Mouse (Mus musculus): ENCODE data around the gene Timm13.

Timm13 gene

DNA sequence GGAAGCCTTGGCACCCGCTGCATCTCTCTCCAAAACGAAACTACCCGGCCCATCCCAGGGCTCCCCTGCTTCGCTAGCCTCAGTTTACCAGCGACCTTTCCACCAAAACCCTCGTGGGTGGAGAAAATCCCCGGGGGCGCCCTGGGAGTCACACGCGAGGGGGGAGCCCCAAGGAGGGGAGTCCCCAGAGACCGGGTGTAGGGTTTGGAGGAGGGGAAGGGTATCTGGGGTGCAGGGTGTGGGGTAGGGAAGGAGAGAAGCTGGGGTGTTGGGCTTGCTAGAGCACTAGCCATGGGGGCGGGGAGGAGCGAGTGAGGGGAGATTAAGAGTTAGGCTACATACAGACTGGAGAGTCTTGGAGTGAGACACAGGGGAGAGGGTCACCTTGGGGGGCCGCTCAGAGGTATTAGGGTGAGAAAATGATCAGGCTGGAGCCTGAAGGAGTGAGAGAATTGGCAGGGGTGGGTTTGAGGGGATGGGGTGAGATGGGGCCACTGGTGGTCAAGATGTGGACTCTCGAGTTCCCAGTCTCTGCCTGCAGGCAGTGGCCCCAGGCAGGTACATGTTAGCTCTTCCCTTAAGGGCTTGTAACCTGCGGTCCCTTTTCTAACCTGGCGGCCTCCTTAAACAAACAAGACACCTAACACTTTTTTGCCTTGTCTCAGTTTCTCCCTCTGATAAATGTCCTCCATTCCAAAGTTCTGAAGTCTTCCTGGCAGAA lies 32.1 kb upstream of the Timm13 start:
- DNase-seq = peak; percentile 16

DNA sequence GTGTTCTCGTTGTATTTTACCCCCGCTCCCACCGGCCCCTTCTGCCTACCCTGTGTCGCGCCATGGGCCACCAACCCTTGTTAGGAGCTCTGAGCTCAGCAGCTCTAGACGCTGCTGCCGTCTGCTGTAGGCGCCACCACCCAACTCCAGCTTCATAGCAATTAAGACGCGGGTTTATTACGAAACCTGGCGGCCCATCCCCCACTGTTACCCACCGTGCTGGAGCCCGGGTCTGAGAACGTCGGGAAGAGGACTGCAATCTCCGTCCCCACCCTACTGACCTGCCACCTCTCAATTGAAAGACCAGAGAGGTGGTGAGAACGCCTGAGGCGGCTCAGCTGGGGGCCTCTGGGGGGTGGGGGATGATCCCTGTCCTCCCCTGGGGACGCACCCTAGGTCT lies 31.4 kb upstream of the Timm13 start:
- DNase-seq = peak; percentile 54

DNA sequence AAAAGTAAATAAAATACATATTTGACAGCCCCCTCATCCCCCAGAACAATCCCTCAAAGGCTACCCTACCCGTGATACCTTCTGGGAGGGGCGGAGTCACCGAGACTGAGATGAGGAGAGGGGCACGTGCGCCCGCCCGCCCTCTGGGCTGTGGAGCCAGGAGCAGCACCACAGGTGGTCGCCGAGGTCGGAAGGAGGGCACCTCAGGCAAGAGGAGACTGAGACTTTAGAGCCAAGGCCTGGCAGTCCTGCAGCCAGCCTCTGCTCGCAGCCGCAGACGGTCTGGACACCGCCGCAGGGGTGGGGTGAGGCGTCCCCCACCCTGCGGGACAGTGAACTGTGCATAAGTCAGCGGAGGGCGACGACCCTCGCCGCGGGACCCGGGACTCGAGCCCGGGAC lies 30.9 kb upstream of the Timm13 start:
- peak; percentile 37 for DNase-seq

DNA sequence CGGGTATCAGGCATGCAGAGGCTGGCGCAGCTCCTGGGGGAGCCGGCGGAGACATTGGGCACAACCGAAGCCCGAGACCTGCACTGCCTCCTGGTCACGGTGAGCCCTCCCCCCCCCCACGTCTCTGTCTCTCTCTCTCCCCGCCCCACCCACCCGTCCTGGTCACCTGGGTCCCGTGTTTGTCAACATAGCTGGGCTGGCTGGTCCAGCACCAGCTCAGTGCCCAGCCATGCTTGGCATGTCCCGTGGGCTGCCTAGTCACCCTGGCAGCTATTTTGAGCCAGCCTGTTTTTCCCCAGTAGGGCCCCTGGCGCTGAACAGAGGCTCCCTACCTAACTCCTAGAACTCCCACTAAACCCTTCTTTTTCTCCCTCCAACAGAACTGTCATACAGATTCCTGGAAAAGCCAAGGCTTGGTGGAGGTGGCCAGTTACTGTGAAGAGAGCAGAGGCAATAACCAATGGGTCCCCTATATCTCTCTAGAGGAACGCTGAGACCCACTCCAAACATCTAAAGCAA lies 30.4 kb upstream of the Timm13 start:
- DNase-seq = peak; percentile 27

DNA sequence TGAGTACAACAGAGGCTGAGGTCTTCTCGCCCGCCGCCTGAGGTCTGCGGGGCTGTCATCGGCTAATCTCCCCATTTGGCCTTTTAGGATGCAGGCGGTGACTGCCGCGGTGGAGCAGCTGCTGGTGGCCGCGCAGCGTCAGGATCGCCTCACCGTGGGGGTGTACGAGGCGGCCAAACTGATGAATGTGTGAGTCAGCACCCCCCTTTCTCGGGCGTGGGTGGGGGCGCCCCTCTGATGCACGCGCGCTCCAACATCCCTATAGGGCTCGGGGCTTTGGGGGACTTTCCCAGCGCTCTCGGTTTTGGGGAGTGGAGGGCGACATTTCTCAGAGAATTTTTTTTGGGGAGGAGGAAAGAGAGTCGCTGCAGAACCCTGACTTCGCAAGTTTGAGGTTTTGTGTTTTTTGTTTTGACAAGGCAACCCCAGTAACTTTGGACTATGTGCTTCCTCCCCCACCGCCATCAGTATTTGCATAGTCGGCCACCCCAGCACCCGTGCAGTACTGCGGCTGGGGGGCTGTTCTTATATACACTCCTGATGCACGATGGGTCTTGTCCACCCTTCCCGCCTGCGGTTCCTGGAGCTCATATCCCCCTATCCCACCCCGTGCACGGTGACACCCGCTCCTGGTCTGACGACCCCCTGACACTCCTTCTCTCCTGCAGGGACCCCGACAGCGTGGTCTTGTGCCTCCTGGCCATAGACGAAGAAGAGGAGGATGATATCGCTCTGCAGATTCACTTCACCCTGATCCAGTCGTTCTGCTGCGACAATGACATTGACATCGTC lies 29.8 kb upstream of the Timm13 start:
- no peak for DNase-seq

DNA sequence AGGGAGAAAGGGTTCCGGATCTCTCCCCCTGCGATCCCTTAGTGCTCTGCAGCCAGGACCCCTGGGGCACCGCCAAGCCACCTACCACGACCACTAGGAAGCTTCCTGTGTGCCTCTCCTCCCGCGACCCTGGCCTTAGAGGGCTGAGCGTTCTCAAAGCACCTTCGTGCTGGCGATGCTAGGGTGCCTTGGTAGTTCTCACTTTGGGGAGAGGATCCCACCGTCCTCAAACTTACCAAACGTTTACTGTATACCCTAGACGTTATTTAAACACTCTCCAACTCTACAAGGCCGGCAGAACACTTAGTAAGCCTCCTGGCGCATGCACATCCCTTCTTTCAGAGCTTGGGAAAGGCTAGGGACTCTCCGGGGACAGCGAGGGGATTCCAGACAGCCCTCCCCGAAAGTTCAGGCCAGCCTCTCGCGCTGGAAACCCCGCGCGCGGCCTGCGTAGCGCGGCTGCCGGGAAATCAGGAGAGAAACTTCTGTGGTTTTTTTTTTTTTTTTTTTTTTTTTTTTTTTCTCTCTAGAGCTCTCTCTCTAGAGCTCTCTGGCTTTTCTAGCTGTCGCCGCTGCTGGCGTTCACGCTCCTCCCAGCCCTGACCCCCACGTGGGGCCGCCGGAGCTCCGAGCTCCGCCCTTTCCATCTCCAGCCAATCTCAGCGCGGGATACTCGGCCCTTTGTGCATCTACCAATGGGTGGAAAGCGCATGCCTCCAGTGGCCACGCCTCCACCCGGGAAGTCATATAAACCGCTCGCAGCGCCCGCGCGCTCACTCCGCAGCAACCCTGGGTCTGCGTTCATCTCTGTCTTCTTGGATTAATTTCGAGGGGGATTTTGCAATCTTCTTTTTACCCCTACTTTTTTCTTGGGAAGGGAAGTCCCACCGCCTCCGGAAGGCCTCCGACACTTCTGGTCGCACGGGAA lies 28.8 kb upstream of the Timm13 start, which contains the start of gene Gadd45b:
TSS of gene Gadd45b (plus strand) at position 775 of the 928 bp plus-strand sequence.
- peak; percentile 99 for DNase-seq

DNA sequence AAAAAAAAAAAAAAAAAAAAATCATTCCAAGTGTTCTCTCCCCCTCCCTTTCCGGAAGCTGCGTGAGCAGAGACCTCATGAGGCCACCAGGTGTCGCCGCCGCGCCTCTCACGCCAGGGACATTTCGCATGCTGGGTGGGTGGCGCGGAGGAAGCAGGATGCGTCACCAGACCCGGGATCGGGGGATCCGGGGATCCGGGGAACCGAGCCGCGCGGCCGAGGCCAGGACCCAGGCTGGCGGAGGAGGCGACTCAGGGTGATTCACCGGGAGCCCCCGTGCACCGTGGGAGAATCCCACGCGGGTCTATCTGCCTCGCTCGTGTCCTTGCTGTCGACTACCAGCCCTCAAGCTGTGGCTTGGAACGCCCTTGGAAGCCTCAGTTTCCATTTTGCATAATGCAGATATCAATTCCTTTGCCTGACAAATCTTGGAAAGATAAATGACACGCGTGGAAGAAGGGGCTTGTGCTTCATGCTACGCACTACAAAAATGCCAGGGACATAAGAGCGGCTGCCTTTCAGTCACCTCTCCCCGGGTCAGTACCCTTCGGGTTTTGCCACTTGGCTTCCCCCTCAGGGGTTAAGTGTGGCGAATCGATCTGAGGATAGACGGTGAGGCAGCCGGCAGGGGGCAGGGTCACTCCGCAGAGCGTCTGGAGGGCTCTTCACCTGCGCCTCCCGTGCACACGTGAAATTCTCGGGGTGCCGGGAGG lies 28.0 kb upstream of the Timm13 start:
- DNase-seq = peak; percentile 94

DNA sequence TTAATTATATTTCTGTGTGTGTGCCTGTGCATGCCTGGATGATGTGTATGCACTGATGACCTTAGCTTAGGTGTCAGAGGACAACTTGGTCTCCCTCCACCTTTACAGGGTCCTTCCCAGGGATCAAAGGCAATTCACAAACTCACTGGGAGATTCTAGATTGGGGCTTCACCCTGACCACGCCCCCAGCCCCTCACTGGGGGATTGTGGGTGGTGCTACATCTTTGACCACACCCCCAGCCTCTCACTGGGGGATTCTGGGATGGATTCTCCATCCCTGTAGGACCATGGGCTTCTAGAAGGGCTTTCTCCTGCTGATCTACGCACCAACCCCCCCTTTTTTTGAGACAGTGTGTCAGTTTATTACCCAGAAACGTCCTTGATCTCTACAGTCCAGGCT lies 24.7 kb upstream of the Timm13 start:
- DNase-seq = peak; percentile 24

DNA sequence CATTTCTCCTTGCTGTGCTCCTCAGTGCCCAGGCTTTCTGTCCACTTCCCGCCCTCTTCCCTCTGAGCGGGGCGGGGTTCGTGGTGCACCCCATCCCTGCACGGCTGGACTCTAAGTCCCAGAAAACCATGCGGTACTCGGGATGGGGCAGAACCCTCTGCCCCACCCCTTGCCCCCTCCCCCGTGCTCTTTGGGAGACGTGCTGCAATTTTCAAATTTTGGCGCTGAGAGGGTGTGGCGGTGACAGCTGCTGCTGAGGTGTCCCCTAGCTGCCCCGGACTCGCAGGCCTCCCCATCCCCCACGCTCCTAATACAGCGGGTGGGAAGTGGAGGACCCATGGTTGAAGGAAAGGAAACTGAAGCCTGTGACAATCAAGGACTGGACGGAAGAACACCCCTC lies 21.2 kb upstream of the Timm13 start:
- peak; percentile 87 for DNase-seq

DNA sequence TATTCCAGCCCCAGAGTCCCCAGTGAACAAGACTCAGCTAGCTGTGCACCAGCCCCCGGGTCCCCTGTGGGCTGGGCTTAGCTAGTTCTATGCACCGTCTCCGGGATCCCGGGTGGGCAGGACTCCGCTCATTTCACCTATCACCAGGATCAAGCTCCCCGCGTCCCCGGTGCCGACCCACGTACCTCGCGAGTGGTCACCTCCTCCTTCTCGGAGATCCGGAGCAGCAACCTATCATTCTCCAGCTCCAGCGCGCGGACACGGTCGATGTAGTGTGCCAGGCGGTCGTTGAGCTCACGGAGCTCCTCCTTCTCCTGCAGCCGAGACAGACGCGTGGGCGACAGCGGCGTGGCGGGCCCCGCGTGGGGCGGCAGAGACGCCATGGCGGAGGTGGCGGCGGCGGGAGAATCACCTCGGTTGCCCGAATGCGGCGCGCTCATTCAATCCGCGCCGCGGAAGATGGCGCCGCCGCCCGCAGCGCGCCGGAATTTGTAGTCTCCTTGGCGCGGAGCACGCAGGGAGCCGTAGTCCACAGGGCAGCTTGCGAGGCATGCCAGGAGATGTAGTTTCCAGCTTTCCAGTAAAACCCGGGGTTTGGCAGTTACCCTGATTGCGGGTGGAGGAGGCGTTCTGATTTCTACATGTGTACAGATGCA lies 17.1 kb upstream of the Timm13 start, which contains the start of gene Lmnb2:
TSS of gene Lmnb2 (minus strand) at position 467 of the 656 bp plus-strand sequence.
- DNase-seq = peak; percentile 87

DNA sequence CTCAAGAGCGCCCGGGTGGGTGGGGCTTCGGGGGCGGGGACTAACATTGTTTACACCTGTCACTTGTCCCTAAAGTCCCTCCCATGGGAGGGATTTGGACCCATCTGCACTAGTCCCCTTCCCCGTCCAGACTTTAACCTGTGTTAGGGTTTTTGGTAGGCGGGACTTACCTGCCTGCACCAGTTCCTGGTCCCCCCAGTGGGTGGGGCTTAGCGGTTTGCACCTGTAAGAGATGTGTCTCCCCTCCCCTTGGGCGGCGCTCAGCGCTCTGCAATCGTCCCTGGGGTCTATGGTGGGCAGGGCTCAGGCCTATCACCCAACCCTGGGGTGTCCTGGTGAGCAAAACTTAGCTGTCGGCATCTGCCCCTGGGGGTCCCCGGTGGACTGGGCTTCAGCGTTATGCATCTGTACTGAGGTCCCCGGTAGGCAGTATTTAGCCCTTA lies 16.6 kb upstream of the Timm13 start:
- DNase-seq = peak; percentile 40

DNA sequence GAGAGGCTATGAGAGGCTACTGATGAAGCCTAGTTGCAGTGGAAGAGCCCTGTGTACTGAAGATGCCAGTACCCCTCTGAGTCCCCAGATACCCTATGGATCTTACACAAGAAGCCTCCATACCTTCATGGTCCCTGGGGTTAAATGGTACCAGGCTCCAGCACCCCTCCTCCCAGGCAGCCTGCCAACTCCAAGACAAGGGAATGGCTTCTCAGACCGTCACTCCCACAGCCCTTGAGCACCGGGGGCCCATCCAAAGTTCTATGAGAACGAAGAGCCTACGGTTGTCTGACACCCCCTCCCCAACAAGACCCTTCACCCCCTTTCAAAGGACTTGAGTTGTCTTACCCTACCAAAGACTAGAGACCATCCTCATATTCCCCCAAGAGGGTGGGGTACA lies 15.0 kb upstream of the Timm13 start:
- no peak for DNase-seq

DNA sequence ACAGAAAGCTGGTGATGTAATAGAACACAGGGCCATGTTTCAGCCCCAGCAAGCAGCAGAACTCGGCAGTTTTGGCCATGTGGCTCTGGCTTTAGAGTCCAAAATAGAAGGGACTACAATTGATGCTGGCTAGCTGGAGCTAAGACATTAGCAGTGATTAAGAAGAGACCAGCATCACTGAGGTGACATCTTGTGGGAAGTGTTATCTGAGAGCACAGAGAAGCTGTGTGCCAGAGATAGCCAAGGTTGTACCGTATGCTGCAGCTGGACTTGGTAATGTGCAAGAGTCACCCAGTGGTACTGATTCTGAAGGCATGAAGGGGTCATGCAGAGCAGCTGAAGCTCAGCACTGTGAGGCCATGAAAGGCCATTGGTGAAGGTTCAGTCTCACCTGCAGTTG lies 14.5 kb upstream of the Timm13 start:
- DNase-seq = no peak

DNA sequence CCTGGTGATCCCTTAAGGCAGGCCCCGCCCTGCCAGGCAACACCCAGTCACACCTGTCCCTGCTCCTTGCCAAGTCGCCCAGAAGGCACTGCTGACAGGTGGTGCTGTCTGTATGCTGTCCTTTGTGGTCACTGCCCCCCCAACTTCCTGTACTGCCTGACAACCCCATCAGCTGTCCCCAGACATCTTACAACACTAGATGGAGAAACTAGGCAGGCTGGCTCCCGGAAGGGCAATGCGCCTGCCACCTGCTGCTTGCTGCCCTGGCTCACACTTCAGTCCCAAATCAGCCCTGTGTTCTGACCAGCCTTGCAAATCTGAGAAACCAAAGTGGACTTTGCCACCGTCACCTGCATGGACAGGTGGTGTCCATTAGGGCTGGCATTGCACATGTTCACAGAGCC lies 13.5 kb upstream of the Timm13 start:
- DNase-seq = no peak

DNA sequence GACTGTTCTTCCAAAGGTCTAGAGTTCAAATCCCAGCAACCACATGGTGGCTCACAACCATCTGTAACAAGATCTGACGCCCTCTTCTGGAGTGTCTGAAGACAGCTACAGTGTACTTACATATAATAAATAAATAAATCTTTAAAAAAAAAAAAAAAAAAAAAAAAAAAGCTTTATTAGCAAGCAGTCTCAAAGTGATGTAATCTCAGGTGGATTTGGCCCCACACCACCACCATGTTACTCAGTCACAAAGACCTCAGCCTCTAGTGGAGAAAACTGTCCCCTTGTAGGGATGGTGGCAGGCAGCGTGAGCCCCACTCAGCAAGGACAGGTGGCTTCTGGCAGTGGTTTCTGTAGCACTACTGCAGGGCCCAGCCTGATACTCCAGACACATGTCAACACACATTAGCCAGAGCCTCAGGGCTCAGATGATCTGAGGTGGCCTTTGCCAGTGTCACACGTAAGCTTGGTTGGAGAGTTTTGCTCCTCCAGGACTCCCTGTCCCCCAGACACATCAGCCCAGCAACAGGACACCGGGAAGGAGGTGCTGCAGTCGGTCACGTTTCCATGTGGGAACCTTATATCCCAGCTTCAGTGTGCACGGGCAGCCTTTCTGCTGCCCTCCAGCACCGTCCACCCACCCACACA lies 12.7 kb upstream of the Timm13 start:
- DNase-seq = no peak

DNA sequence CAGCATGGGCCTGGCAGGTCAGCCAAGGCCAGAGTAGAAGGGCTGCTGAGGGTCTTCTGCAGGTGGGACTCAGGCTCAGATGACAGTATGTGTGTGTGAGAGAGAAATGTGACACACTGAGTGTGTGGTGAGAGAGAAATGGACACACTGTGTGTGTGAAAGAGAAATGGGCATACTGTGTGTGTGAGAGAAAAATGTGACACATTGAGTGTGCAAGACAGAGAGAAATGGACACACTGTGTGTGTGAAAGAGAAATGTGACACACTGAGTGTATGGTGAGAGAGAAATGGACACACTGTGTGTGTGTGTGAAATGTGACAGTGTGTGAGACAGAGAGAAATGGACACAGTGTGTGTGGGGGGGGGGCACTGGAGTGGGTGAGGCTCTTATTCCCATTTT lies 11.1 kb upstream of the Timm13 start:
- DNase-seq = no peak

DNA sequence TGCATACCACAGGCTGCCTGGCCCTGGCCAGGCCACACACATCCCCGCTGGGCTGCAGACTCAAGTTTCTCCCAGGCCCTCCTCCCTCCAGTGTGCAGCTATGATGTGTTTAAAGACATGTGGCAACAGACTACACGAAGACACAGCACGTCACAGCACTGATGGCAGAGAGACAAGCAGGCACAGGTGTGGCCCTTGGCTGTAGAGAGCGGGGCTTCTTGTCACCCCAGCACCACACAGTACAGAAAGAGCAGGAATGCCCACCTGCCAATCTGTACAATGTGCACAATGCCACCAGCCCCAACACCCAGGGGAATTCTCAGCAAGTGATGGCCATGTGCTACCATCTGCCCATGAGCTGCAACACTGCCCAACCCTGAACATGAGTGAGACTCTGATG lies 10.6 kb upstream of the Timm13 start:
- no peak for DNase-seq

DNA sequence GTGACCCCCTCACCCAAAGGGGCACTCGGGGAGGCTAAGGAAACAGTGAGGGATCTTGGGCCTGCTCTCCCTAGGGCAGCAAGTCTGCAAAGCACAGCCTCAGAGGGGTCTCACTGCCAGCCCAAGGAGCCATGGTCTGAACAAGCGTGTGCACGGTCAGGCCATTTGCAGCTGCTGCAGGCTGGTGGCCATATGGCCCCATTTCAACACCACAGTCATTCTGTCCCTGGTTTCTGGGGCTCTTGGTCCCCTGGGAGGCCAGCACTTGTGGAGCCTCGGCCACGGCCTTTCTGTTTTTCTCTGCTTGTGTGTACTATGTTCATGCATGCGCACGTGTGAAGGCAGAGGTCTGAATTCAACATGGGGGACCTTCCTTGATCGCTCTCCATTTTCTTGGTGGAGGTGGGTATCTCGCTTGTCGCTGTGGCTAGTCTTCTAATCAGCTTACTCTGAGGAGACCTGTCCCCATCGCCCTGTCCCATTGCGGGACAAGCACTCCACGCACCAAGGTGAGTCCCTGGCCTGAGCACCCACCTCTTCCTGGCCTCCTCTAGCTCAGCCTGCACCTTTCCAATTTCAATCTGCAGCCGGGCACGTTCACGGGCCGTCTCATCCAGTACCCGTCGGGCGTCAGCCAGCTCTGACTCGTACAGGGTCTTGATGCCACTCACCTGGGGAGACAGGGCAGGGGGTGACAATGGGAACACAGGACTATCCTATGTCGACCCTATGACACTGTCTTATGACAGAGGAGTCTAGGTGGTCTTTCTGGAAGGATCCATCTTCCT lies 8.8 kb upstream of the Timm13 start:
- no peak for DNase-seq

DNA sequence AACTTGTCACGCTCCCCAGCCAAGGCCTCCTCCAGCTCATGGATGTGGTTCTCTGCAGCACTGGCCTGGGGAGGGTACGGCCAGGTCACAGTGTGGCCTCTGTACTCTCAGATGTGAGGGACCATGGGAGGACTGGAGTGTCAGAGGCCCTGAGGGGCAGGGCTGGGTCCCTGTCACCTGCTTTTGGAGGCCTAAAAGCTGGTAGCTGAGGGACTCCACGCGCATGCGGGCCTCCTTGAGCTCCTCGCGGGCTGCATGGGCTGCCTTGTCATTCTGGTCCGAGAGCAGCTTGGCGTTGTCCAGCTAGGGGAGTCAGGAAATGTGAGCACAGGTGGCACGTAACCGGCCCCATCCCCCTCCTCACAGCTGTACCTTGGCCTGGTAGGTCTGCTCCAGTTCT lies 3.9 kb upstream of the Timm13 start:
- DNase-seq = no peak

DNA sequence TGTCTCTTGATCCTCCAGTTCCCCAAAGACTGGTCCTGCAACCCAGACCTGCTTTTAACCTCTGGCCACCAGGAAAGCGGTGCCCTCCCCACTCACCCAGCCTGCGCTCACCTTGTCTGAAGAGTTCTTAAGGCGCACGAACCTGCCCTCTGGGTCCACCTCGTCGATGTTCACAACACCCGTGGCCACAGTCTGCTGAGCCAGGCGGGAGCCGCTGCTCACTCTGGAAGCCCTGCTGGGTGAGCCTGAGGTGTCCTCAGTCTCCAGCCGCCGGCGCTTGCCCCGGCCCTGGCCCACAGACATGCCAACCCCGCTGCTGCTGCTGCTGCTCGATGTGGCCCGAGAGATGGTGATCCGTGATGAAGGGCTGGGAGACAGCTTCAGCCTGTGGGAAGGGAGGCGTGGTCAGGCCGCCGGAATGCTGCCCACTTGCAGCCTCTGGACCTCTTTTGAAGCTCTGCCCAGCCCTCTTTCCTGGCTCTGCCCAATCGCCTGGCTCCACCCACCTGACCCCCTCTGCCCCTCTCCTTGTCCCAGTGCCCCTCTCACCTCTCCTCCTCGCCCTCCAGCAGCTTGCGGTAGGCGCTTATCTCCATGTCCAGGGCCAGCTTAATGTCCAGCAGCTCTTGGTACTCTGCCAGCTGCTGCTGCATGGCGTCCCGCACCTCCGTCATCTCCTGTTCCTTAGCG lies 3.4 kb upstream of the Timm13 start:
- DNase-seq = no peak

Measured in retina, postnatal 1 day (tissue).